13 mouse cellular contexts compared by ENCODE assay signal in the genomic region with DNA sequence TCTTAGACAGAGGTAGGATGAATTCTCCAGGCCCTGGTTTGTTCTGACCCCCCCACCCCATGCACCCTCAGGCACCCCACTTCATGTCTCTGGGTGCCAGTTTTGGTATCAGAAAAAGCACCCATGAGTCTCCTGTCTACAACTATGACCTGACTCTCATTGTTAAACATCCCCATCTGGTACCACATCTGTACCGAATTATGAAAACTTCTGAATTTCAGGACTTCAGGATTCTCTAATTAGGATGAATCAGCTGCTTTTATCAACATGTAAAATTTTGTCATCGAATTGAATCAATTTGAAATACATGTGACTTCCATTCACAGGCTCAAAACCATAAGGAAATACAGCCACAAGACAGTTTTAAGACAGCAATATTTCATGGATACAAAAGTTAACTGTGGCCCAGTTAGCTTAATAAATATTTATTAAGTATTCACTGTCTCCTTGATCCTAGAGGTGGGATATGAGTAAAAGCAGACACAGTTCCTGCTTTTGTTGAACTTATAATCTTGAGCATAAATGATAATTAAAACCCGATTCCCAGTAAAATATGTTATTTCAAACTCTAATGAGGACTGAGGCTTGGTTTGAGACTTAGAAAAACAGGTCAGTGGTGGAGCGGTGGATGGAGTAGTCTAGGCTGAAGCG.
"Had no signal": no experiment of that assay in that cellular context is flagged by ENCODE, and none has a peak within 500 bp of the region (broad histone marks: within the 10 kb centered on the region; RNA-seq: fewer than 3 reads in every experiment).

No protein-coding gene starts in this region.

- H3K4me3 ChIP-seq: intestine, embryonic 15.5 days; layer of hippocampus, adult 2 months; left cerebral cortex, adult 2 months; limb, embryonic 15.5 days; liver, embryonic 12.5 days; midbrain, embryonic 12.5 days; neural tube, embryonic 13.5 days had no signal

- DNase-seq: kidney, postnatal 4 days; lung, embryonic 14.5 days; lung, postnatal 10 days; lung, postnatal 4 days; right cerebral cortex, postnatal 14 days had no signal

- H3K9ac ChIP-seq: intestine, embryonic 15.5 days; limb, embryonic 15.5 days; liver, embryonic 12.5 days; lung, embryonic 14.5 days; midbrain, embryonic 12.5 days; neural tube, embryonic 13.5 days had no signal

- H3K36me3 ChIP-seq: intestine, embryonic 15.5 days; limb, embryonic 15.5 days; liver, embryonic 12.5 days; midbrain, embryonic 12.5 days; neural tube, embryonic 13.5 days had no signal

- H3K4me1 ChIP-seq: intestine, embryonic 15.5 days; liver, embryonic 12.5 days; midbrain, embryonic 12.5 days; neural tube, embryonic 13.5 days had no signal

- H3K27me3 ChIP-seq: intestine, embryonic 15.5 days; limb, embryonic 15.5 days; liver, embryonic 12.5 days; midbrain, embryonic 12.5 days; neural tube, embryonic 13.5 days had no signal

- H3K4me2 ChIP-seq: intestine, embryonic 15.5 days; limb, embryonic 15.5 days; liver, embryonic 12.5 days; lung, embryonic 14.5 days; midbrain, embryonic 12.5 days; neural tube, embryonic 13.5 days had no signal

- H3K9me3 ChIP-seq: intestine, embryonic 15.5 days; limb, embryonic 15.5 days; liver, embryonic 12.5 days; midbrain, embryonic 12.5 days; neural tube, embryonic 13.5 days had no signal

- ATAC-seq: intestine, embryonic 15.5 days; liver, embryonic 12.5 days; midbrain, embryonic 16.5 days had no signal

- H3K27ac ChIP-seq: intestine, embryonic 15.5 days; layer of hippocampus, adult 2 months; left cerebral cortex, adult 2 months; limb, embryonic 15.5 days; liver, embryonic 12.5 days; midbrain, embryonic 12.5 days; neural tube, embryonic 13.5 days had no signal
